Mouse (Mus musculus): ENCODE measurements around the gene Abcd3. TPM values are rescaled to one million over a fixed set of nuclear protein-coding genes. Genes with fewer than 3 reads are reported as not detected.
A peak's percentile ranks its signal among the peaks of the same experiment; 100 is the strongest.
"Not testable (repeated sequence)": the region's sequence is repeated elsewhere in the genome, so short reads cannot be mapped to it uniquely, and the experiment has no call there.

Gene Abcd3
- polyA plus RNA-seq, 1 experiment from 2014 or later = 60.1 TPM

DNA sequence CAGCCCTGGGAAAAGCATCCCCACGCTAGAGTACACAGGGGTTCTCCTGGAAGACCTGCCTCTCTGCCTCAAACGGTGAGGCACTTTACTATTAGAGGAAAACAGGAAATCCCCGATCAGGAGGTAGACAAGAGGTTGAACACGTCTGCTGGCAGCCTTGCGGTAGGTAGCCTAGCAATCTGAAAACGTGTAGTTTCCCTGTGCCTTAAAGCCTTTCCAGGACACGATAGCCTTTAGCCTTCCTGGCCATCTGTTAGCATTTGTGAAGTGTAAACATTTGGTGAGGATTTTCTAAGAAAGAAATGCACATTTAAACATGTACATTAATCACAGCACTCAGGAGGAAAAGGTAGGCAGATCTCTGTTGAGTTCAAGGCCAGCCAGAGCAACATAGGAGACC, 56.7 kb downstream of the Abcd3 start:
- Histone ChIP-seq H3K27ac (no peak overlapping the region), H3K4me1 (peaks cover 14% of the 10 kb centered on the region), H3K9me3 (replicated peaks) (no peaks in the 10 kb centered on the region), H3K36me3 (ENCODE audit: poor library complexity, severe bottlenecking) (peaks cover 18% of the 10 kb centered on the region), H3K4me3 (no peak overlapping the region), H3K4me2 (no peak overlapping the region), H3K27me3 (no peaks in the 10 kb centered on the region), H3K9ac (no peak overlapping the region)
- no peak for ATAC-seq
- WGBS = 75% methylated on average over 7 of the region's 7 CpGs

DNA sequence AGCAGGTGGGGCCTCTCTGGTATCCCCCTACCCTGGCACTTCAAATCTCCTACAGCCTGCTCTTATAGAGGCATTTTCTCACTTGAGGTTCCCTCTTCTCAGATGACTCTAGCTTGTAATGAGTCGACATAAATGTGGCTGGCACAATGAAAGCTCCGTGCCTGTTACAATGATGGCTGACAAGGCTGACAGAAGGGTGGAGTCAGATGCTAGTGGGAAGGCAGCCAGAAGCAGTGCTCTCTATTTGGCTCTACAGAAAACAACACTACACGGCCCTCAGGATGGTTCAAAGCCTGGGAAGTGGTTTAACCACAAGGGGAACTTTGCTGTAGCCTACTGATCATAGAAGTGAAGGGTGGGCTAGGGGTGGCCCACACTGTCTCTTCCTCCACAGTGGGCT, 60.0 kb downstream of the Abcd3 start:
- H3K27me3 ChIP-seq = no peaks in the 10 kb centered on the region
- H3K9me3 ChIP-seq (replicated peaks) = no peaks in the 10 kb centered on the region
- no peak overlapping the region for H3K4me3 ChIP-seq
- H3K4me2 ChIP-seq = no peak overlapping the region
- H3K4me1 ChIP-seq = peaks cover 14% of the 10 kb centered on the region
- ATAC-seq = peak; percentile 85
- WGBS = 13% methylated on average over 3 of the region's 3 CpGs
- peaks cover 14% of the 10 kb centered on the region; the same call in 1 of the 2 replicates for H3K36me3 ChIP-seq (ENCODE audit: poor library complexity, severe bottlenecking)
- peak overlapping the region; percentile 68 for H3K27ac ChIP-seq
- no peak overlapping the region for H3K9ac ChIP-seq

GRCm38 (mm10) chr3:121754319-121755090, 60.6 kb downstream of the Abcd3 start:
- Histone ChIP-seq H3K4me1 (peaks cover 14% of the 10 kb centered on the region), H3K27ac (peak overlapping the region; percentile 68), H3K36me3 (ENCODE audit: poor library complexity, severe bottlenecking) (peaks cover 12% of the 10 kb centered on the region; the same call in 1 of the 2 replicates)
- H3K9me3 ChIP-seq (replicated peaks); H3K4me2 ChIP-seq; H3K27me3 ChIP-seq; H3K4me3 ChIP-seq; H3K9ac ChIP-seq: not testable (repeated sequence)
- 80% methylated on average over 10 of the region's 10 CpGs for WGBS
- peak; percentile 50; the same call in 1 of the 2 replicates for ATAC-seq

- WGBS = 89% methylated on average over 4 of the region's 4 CpGs
- H3K27ac ChIP-seq; H3K27me3 ChIP-seq; H3K36me3 ChIP-seq (ENCODE audit: poor library complexity, severe bottlenecking); H3K4me2 ChIP-seq; H3K9ac ChIP-seq; H3K4me3 ChIP-seq; ATAC-seq; H3K4me1 ChIP-seq; H3K9me3 ChIP-seq (replicated peaks): not testable (repeated sequence)
These were observed 73.8 kb downstream of the Abcd3 start for GRCm38 (mm10) chr3:121741186-121741848.

GRCm38 (mm10) chr3:121739489-121740213, 75.5 kb downstream of the Abcd3 start:
- H3K27me3 ChIP-seq = no peaks in the 10 kb centered on the region
- H3K9ac ChIP-seq = no peak overlapping the region
- H3K4me1 ChIP-seq = peaks cover 7% of the 10 kb centered on the region; the same call in 1 of the 2 replicates
- H3K27ac ChIP-seq = no peak overlapping the region
- no peak overlapping the region for H3K4me2 ChIP-seq
- WGBS = 72% methylated on average over 17 of the region's 17 CpGs
- no peak overlapping the region for H3K4me3 ChIP-seq
- ATAC-seq = no peak
- no peaks in the 10 kb centered on the region for H3K9me3 ChIP-seq (replicated peaks)
- no peaks in the 10 kb centered on the region for H3K36me3 ChIP-seq (ENCODE audit: poor library complexity, severe bottlenecking)

GRCm38 (mm10) chr3:121738742-121739342, 76.3 kb downstream of the Abcd3 start:
- WGBS = 79% methylated on average over 9 of the region's 9 CpGs
- Histone ChIP-seq H3K4me3 (no peak overlapping the region), H3K27ac (no peak overlapping the region), H3K36me3 (ENCODE audit: poor library complexity, severe bottlenecking) (no peaks in the 10 kb centered on the region), H3K9me3 (replicated peaks) (no peaks in the 10 kb centered on the region), H3K4me1 (peaks cover 7% of the 10 kb centered on the region; the same call in 1 of the 2 replicates), H3K27me3 (no peaks in the 10 kb centered on the region), H3K9ac (no peak overlapping the region), H3K4me2 (no peak overlapping the region)
- no peak for ATAC-seq

DNA sequence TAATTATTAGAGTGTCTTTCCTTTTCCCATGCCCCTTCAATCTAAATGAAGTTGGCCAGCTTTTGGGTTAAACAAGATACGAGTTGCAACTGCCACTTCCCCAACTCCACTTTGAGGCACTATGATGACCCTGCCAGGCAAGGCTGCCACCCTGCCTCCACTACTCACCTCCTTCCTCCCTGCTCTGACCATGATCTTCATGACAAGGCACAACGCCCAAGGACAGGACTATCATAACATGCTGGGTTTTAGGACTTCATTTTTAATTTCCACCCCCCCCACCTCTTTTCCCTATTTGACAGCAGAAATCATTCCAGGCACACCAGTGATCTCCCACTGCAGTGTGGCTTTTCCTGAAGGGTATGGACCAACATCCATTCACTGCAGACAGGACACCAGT, 77.2 kb downstream of the Abcd3 start:
- H3K9ac ChIP-seq = no peak overlapping the region
- WGBS = 71% methylated on average over 2 of the region's 2 CpGs
- H3K4me2 ChIP-seq = no peak overlapping the region
- H3K4me3 ChIP-seq = no peak overlapping the region
- H3K4me1 ChIP-seq = peaks cover 7% of the 10 kb centered on the region; the same call in 1 of the 2 replicates
- H3K27ac ChIP-seq = no peak overlapping the region
- no peaks in the 10 kb centered on the region for H3K36me3 ChIP-seq (ENCODE audit: poor library complexity, severe bottlenecking)
- H3K27me3 ChIP-seq = no peaks in the 10 kb centered on the region
- no peaks in the 10 kb centered on the region for H3K9me3 ChIP-seq (replicated peaks)
- no peak for ATAC-seq

DNA sequence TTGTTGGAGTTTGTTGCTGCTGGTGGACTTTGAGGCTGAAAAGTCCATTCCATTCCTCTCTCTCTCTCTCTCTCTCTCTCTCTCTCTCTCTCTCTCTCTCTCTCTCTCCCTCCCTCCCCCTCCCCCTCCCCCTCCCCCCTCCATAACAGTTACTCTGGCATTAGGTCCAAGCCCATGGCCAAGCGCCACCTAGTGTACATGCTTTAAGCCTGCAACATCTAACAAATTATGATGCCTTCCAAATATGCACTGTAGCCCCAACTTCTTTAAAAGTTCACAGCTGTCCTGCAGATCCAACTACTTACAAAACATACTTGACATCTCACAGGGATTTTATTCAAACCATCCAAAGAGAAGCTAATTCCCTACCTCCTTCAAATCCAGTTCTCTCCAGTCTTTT, 77.6 kb downstream of the Abcd3 start:
- ATAC-seq = no peak
- Histone ChIP-seq H3K9ac (no peak overlapping the region), H3K4me2 (no peak overlapping the region), H3K4me3 (no peak overlapping the region), H3K36me3 (ENCODE audit: poor library complexity, severe bottlenecking) (peaks cover 4% of the 10 kb centered on the region; the same call in 1 of the 2 replicates), H3K4me1 (peaks cover 7% of the 10 kb centered on the region; the same call in 1 of the 2 replicates), H3K27me3 (no peaks in the 10 kb centered on the region), H3K9me3 (replicated peaks) (no peaks in the 10 kb centered on the region), H3K27ac (no peak overlapping the region)
- 33% methylated on average over 1 of the region's 1 CpGs for WGBS

GRCm38 (mm10) chr3:121736025-121736744, 78.9 kb downstream of the Abcd3 start:
- Histone ChIP-seq H3K9me3 (replicated peaks) (no peaks in the 10 kb centered on the region), H3K27me3 (no peaks in the 10 kb centered on the region), H3K4me3 (no peak overlapping the region), H3K27ac (peak overlapping the region; percentile 45), H3K4me2 (0 out of 2 replicates have a peak overlapping the region, but pooled peaks have one; percentile 7), H3K9ac (0 out of 2 replicates have a peak overlapping the region, but pooled peaks have one; percentile 28), H3K36me3 (ENCODE audit: poor library complexity, severe bottlenecking) (peaks cover 14% of the 10 kb centered on the region; the same call in 1 of the 2 replicates), H3K4me1 (peaks cover 7% of the 10 kb centered on the region; the same call in 1 of the 2 replicates)
- WGBS = 28% methylated on average over 18 of the region's 18 CpGs
- ATAC-seq = peak; percentile 95

DNA sequence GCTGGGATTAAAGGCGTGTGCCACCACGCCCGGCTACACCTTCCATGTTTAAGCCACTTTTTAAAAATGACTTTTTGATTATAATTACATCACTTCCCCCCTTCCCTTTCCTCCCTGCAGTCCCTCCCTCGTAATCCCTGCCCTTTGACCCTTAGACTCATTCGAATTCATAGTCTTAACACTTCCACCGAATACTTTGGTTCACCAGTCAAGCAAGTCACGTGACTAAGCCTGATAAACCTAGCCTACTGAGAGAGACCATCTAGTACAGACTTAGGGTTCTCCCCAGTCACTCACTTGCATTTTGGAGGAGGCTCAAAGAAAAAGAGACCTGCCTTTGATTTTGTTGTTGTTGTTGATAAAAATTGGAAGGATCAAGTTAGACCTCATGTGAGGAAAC, 79.6 kb downstream of the Abcd3 start:
- Histone ChIP-seq H3K9ac (no peak overlapping the region), H3K4me1 (peaks cover 7% of the 10 kb centered on the region; the same call in 1 of the 2 replicates), H3K4me3 (no peak overlapping the region), H3K27me3 (no peaks in the 10 kb centered on the region), H3K27ac (no peak overlapping the region), H3K36me3 (ENCODE audit: poor library complexity, severe bottlenecking) (peaks cover 14% of the 10 kb centered on the region; the same call in 1 of the 2 replicates), H3K9me3 (replicated peaks) (no peaks in the 10 kb centered on the region), H3K4me2 (no peak overlapping the region)
- WGBS = 74% methylated on average over 7 of the region's 7 CpGs
- no peak for ATAC-seq

DNA sequence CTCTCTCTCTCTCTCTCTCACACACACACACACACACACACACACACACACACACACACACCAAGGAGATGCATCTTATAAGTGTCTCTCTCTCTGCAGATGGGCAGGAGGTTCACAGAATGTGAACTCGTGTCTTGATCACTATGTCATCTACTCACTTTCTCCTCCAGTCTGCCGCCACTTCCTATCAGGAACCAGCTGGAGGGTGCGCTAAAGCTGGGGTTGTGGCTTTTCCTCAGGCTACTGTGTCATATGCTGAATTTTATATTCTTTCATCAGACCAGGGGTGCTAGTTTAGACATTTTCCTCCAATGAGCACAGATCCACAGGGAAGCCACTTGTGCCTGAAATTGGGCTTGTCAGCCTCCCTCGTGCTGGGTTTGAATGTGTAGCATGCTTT, 85.4 kb downstream of the Abcd3 start:
- no peak overlapping the region for H3K27ac ChIP-seq
- H3K27me3 ChIP-seq = no peaks in the 10 kb centered on the region
- H3K9ac ChIP-seq = no peak overlapping the region
- 78% methylated on average over 4 of the region's 4 CpGs for WGBS
- ATAC-seq = no peak
- H3K4me2 ChIP-seq = no peak overlapping the region
- H3K36me3 ChIP-seq (ENCODE audit: poor library complexity, severe bottlenecking) = peaks cover 14% of the 10 kb centered on the region; the same call in 1 of the 2 replicates
- peaks cover 18% of the 10 kb centered on the region for H3K4me1 ChIP-seq
- H3K9me3 ChIP-seq (replicated peaks) = no peaks in the 10 kb centered on the region
- H3K4me3 ChIP-seq = no peak overlapping the region

Measured in forebrain, embryonic 13.5 days (tissue).